Mouse (Mus musculus): ENCODE results near the gene Actr5.

GRCm38 (mm10) chr2:158614418-158614955 lies 10.2 kb upstream of the Actr5 start:
- TF ChIP-seq CTCF (IDR thresholded peaks at IDR 0.05; ENCODE audit: borderline replicate concordance, insufficient read depth, low read length) (no peak), POLR2A (IDR thresholded peaks at IDR 0.05; ENCODE audit: low read depth, low read length) (no peak)
